Mouse (Mus musculus): Measurements from ENCODE around the gene Ppp1r13b.

DNA sequence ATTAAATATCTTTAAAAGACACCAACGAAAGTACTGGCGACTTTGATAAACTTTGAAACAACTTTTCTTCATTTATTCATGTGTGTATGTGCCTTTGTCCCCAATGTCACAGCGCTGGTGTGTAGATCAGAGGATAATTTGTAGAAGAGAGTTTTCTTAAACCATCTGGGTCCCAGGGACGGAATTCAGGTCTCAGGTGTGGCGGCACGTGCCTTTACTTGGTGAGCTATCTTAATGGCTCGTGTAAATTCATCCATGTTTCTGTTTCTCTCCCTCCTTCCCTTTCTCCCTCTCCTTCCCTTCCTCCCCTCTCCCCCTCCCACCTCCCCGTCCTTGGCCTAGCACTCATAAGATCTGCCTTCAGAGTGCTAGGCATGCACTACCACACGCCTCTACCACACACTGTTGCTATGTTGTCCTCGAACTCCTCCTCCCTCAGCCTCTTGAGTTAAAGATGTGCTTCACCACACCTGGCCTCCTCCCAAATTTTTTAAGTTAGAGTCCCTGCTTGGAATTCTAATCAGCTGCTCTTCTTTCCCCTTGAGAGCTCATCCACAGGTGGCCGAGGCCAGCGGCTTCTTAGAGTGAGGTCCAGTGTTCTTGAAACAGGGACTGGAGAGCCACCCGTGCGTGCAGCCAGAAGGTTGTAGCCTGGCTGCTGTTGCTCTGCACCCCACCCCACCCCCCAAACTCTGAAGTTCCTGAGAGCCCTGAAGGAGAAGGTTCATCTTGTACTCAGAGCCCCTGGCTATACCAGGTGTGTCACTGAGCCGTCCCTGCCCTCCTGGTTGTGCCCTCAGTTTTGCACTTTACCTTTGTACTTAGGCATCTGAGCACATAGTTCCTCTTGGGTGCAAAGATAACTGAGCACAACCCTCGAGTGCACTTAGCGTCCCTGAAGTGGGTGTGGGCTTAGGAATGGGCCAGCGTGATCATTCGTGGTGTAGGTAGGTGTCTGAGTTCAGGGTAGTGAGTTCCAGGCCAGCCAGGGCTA, 92.8 kb downstream of the Ppp1r13b start:
- no peak for TF ChIP-seq CTCF (IDR thresholded peaks at IDR 0.05; ENCODE audit: extremely low read depth, insufficient read depth, low read length)
- TF ChIP-seq POLR2A (IDR thresholded peaks at IDR 0.05; ENCODE audit: extremely low read depth, insufficient read depth, low read length) = no peak
